Mouse (Mus musculus) layer of hippocampus, adult 9-11 months (tissue): ENCODE measurements around the gene Mdga1.
A peak's percentile ranks its signal among the peaks of the same experiment; 100 is the strongest.

Experiments used
- DNase-seq: peaks from one replicate; pipeline ENCODE4 v3.0.0; 2022

Gene Mdga1

GRCm38 (mm10) chr17:29841781-29842690 is 127.9 kb downstream of the Mdga1 start:
- DNase-seq, result peak; percentile 26

- DNase-seq, result no peak
These were observed 131.9 kb downstream of the Mdga1 start for GRCm38 (mm10) chr17:29838029-29838428.

GRCm38 (mm10) chr17:29837441-29837840 is 132.4 kb downstream of the Mdga1 start:
- DNase-seq, result no peak

GRCm38 (mm10) chr17:29834768-29835167 is 135.1 kb downstream of the Mdga1 start:
- DNase-seq, result peak; percentile 74

DNA sequence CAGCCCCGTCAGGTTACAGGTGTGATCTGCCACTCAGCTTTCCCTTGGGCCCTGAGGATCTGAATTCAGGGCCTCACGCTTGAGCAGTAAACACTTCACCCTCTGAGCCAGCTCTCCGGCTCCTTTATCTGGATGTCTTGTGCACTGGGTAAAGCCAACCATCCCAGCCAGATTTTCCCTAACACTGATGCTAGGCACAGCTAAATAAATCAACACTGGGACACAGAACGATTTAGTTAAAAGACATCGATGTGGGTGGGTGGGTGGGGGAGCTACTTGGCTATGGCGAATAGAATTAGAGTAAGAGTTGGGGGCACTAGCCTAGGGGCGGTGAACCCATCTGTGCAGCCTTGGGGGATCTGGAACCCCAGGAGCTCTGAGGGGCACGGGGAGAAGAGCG is 135.6 kb downstream of the Mdga1 start:
- DNase-seq, result no peak

DNA sequence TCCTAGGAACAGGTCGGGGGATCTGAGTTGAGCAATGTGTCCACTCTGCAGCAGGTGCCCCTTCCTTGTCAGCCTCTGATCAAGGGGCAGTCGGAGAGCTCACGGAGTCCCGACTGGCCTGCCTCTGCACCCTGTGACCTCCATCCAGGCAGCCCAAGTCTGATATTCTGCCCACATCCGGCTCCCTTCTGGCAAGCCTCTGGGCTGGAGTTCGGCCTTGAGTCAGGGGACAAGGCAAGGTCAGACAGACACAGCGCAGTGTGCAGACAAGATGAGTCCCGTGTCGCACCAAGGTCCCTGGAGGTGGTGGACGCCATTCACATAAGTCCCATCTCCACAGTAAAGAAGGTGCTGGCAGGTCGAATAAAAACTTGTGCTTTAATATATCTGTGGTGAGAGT is 138.2 kb downstream of the Mdga1 start:
- no peak for DNase-seq

DNA sequence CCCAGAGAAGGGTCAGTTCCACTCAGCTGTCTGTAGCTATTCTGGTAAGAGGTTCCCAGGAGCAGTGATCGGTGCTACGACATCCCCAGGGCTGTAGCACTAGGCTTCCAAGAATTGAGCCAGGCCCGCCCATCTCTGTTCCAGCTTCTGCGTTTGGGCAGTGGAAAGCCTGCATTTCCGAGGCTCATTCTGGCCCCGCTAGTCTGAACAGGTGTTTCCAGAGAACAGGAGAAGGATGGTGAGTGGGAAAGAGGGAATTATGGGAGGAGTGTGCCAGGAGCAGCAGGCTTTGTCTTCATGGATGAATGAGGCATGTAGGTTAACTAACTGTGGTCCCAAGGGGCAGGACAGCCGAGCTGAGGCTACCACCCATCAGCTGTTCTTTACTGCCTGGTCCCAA is 140.8 kb downstream of the Mdga1 start:
- no peak for DNase-seq

DNA sequence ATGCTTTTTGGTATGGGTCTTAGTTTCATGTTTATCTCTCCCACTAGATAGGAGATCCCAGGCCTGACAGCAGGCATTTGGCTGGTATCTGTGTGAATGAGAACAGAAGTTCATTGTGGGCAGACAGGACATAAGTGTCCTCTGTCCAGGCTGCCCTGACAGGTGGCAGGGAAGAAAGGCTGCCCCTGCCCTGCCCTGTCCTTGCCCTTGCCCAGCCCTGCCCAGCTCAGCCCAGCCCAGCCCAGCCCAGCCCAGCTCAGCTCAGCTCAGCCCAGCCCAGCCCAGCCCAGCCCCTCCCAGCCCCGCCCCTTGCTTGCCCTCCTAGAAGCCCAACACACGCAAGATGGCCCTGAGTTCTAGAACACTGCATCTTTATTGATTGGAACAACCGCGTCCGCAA is 142.3 kb downstream of the Mdga1 start:
- DNase-seq, result no peak

- DNase-seq, result no peak
These were observed 145.3 kb downstream of the Mdga1 start for GRCm38 (mm10) chr17:29824512-29825120.

- DNase-seq, result peak; percentile 27
These were observed 145.7 kb downstream of the Mdga1 start for GRCm38 (mm10) chr17:29824208-29824509.

DNA sequence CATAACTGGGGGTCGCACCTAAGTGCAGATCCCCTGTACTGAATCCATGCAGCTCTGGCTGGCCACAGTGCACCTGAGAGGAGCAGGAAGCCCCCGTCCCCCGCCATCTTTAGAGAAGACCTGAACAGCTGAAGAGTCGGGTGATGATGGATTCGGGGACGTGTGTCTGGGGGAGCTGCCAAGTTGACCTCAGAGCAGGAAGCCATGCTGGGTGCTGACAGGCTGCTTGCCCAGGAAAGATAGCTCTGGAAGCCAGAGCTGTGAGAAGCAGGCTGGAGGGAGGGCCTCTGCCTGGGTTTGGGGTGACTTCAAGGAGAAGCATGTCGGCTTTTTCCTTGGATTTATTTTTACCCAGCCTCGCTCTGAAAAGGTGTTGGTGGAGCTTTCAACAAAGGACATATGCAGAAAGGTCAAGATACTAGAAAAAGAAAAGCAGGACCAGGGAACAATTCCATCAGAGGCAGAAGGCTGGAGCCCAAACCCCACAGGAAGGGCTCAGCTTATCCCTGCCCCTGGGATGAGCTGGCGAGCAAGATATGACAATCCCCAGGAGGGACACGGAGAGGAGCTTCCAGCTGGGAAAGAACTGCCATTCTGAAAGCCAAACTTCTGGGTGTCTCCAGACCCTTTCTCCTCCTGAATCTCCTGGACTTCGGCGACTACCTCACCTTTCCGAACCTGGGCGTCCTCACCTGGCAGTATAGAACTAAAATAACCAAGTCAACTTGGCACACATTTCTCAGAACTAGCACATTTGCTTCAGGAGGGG is 146.3 kb downstream of the Mdga1 start:
- DNase-seq, result no peak

DNA sequence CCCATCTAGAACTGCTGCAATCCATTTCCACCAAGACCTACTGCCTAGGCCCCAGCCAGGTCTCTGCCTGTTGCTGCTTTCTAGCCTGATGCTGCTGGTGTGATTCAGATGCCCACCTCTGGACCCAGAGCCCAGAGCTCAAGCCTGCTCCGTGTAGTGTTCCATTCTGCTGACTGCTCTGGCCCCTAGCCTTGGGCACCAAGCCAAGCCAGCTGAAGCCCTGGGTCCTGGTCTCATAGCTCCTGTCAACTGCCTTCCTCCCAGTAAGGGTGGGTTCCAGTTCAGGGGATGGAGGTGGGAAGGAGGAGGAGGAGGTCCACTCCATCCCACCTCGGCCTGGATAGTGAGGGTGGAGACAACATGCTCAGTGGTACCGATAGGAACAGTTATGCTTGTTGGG is 150.3 kb downstream of the Mdga1 start:
- DNase-seq, result no peak

GRCm38 (mm10) chr17:29818989-29819388 is 150.9 kb downstream of the Mdga1 start:
- DNase-seq, result no peak

DNA sequence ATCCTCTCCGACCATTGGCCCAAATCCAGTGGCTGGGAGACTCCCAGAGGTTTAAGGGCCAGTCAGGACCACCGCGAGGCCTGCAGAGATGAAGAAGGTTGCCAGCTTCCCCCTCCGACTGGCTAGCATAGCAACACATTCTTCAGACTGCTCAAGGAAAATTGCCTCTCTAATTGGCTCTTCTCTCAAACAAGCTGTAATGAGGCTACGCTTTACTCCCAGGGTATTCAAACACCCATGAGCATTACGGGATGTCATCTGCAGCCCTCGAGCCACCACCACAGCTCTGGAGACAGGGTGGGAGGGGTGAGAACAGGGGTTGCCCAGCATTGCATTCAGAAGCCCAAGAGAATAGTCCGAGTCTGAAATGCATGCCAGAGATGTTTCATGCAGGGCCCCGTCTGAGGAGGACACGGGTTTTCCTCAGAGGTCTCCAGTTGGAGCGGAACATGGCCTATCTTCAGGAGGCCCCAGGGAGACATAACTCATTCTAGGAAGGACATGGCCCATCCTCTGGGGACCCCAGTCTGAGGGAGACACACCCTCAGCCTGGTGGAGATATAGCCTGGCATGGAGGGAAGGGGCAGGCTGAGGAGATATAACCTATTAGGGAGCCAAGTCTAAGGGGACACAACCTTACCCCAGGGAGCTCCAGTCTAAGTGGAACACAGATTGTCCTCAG is 151.5 kb downstream of the Mdga1 start:
- no peak for DNase-seq

- no peak for DNase-seq
These were observed 155.1 kb downstream of the Mdga1 start for GRCm38 (mm10) chr17:29814758-29815157.

- DNase-seq, result no peak
These were observed 156.6 kb downstream of the Mdga1 start for GRCm38 (mm10) chr17:29813328-29813727.

DNA sequence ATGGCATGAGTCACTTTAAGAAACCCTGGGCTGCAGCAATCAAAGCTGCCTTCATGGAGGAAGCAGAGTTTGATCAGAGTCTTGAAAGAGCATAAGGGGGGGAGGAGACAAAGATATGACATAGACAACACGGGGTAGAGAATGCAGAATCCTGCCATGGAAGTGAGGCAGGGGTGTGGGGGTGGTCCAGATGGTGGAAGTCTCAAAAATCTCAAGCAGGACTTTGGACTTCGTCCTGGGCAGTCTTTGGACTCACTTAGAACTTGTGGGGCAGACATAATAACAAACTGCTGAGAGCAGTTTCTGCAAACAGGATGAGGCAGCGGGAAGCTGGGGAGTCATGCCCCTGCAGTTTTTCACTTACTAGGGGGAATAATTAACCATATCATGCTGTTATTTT is 166.3 kb downstream of the Mdga1 start:
- no peak for DNase-seq

- no peak for DNase-seq
These were observed 168.5 kb downstream of the Mdga1 start for GRCm38 (mm10) chr17:29801358-29801757.

GRCm38 (mm10) chr17:29800096-29800455 is 169.8 kb downstream of the Mdga1 start:
- no peak for DNase-seq

GRCm38 (mm10) chr17:29799398-29800095 is 170.3 kb downstream of the Mdga1 start:
- DNase-seq, result no peak

- DNase-seq, result no peak
These were observed 171.7 kb downstream of the Mdga1 start for GRCm38 (mm10) chr17:29798151-29798550.

DNA sequence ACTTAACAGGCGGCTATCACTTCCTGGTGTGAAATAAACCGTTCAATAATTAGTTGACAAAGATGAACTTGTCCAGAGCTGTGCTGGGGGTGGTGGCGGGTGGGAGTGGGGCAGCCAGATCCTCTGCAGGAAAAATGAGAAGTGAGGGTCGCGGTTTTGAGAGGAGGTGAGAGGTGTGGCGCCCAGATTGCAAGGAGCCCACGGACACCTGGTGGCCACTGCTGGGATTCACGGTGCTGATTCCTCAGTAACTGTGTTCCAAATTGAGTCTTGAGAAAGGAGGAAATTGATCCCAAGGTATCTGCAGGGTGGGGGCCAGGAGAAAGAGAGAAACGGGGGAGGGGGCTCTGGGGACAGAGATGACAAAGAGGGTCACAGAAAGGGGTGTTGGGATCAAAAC is 173.1 kb downstream of the Mdga1 start:
- no peak for DNase-seq

GRCm38 (mm10) chr17:29796086-29796485 is 173.8 kb downstream of the Mdga1 start:
- peak; percentile 52 for DNase-seq
